Mouse (Mus musculus): Measurements from ENCODE around the gene Ccdc106. TPM values are rescaled to one million over a fixed set of nuclear protein-coding genes. Genes with fewer than 3 reads are reported as not detected.
A peak's percentile ranks its signal among the peaks of the same experiment; 100 is the strongest.
"Not testable (repeated sequence)": the region's sequence is repeated elsewhere in the genome, so short reads cannot be mapped to it uniquely, and the experiment has no call there.

Ccdc106 gene
- total RNA-seq, 2 experiments from 2014 or later: 65.7 to 68.5 TPM

DNA sequence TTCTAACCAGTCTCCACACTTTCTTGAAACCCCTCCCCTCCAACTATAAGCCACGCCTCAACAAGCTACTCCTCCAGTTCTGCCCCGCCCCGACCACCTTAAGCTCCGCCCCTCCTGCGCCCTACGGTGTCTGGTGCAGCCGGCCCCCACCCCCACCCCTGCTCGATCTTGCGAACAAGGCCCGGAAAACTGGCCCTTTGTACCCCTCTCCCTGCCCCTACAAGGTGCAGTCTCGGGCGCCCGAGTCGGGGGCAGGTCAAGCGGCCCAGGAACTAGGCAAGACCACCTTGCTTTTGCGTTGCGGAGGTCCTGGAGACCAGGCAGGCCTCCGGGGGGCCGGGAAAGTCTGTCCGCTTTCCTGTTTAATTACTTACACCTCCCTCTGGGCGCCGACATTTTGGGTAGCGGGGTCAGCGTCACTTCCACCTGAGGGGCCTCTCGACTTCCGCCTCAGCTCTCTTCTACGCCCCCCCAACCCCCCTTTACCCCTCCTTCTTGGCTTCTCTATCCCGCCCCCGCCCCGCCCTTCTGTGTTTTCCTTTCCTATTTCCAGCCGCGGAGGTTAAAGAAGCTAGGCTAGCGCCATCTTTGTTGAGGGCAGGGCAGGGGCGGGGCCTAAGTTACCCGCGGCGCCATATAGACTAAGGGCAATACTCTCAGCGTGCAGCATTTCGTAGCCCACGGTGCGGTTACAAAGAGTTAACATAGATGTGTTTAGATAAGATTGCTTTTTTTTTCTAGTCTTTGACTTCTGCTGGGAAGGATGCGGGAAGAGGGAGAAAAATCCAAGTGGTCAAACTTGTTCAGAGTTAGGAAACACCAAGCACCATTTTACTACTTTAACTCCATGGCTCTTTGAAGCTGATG lies 5.9 kb upstream of the Ccdc106 start, which contains the start of the genes Zfp524 and Fiz1:
TSS of gene Zfp524 (plus strand) at position 165 of the 867 bp plus-strand sequence.
TSS of gene Fiz1 (minus strand) at position 447 of the 867 bp plus-strand sequence.
- intact Hi-C loops (cut with DNase I): loop anchor here (5.0 kb wide), 1 partner anchor 43 kb away; no protein-coding TSS in a partner anchor
- DNase-seq (ENCODE audit: low spot score in 2 of 2): peak; percentile 97 to 98

GRCm38 (mm10) chr7:5015118-5016001 lies 5.0 kb upstream of the Ccdc106 start, which contains the start of gene Gm44973:
Gm44973 (plus strand) TSS chr7:5015496.
- intact Hi-C loops (cut with DNase I): loop anchor here (5.0 kb wide), 1 partner anchor 42 kb away; no protein-coding TSS in a partner anchor
- peak; percentile 90 to 96 for DNase-seq (ENCODE audit: low spot score in 2 of 2)

GRCm38 (mm10) chr7:5016057-5016456 lies 4.3 kb upstream of the Ccdc106 start:
- no peak for DNase-seq (ENCODE audit: low spot score in 2 of 2)
- intact Hi-C loops (cut with DNase I): loop anchor here (5.0 kb wide), 1 partner anchor 41 kb away; no protein-coding TSS in a partner anchor

- DNase-seq (ENCODE audit: low spot score in 2 of 2): no peak
- intact Hi-C loops (cut with DNase I): loop anchor here (5.0 kb wide), 1 partner anchor 40 kb away; no protein-coding TSS in a partner anchor
Measured at GRCm38 (mm10) chr7:5016920-5017319, 3.4 kb upstream of the Ccdc106 start.

DNA sequence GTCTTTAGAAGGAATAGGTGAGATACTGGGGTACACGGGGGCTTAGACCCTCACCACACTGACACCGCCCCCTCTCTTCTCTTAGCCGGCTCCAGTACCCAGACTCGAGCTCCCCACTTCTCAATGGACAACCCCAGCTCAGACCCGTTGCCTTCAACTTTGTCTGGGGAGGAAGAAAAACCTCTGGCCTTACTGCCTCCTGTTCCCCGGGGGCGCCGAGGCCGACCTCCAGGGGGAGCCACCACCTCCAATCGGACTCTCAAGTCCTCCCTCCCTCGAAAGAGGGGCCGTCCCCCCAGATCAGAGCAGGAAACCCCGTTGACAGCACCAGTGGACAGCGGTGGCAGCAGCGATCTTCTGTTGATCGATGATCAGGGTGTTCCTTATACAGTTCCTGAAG lies 3.0 kb upstream of the Ccdc106 start:
- intact Hi-C loops (cut with DNase I): loop anchor here (5.0 kb wide), 1 partner anchor 40 kb away; no protein-coding TSS in a partner anchor
- no peak for DNase-seq (ENCODE audit: low spot score in 2 of 2)

DNA sequence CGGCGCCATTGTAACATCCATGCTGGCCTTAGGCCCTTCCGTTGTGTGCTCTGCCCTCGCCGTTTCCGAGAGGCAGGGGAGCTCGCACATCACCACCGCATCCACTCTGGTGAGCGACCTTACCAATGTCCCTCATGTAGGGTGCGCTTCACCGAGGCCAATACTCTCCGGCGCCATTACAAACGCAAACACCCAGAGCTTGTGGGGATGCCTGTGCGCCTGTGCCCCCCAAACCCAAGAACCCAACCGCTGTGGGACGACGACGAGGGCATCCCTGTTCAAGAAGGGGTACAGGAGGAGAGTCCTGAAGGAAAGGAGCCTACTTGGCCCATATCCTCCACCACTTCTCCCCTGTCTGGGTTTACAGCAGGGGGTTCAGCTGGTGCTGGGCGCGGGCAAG lies 2.4 kb upstream of the Ccdc106 start:
- intact Hi-C loops (cut with DNase I): loop anchor here (5.0 kb wide), 1 partner anchor 39 kb away; no protein-coding TSS in a partner anchor
- DNase-seq (ENCODE audit: low spot score in 2 of 2): no peak

DNA sequence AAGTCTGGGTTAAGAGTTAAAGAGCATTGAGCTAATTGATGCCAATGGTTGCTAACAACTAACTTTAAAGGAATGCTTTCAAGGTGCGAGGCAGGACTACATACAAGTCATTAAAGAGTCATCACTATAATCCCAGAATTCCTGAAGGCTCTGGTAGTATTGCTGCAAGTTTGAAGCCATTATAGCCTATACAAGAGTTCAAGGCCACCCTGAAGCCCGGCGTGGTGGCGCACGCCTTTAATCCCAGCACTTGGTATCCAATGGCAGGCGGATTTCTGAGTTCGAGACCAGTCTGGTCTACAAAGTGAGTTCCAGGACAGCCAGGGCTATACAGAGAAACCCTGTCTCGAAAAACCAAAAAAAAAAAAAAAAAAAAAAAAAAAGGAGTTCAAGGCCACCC lies 777 bp upstream of the Ccdc106 start:
- intact Hi-C loops (cut with DNase I): loop anchor here (5.0 kb wide), 1 partner anchor 38 kb away; no protein-coding TSS in a partner anchor
- not testable (repeated sequence) for DNase-seq (ENCODE audit: low spot score in 2 of 2)

GRCm38 (mm10) chr7:5020685-5021084 lies 332 bp downstream of the Ccdc106 start:
- DNase-seq (ENCODE audit: low spot score in 2 of 2): no peak
- intact Hi-C loops (cut with DNase I): no loop called here

DNA sequence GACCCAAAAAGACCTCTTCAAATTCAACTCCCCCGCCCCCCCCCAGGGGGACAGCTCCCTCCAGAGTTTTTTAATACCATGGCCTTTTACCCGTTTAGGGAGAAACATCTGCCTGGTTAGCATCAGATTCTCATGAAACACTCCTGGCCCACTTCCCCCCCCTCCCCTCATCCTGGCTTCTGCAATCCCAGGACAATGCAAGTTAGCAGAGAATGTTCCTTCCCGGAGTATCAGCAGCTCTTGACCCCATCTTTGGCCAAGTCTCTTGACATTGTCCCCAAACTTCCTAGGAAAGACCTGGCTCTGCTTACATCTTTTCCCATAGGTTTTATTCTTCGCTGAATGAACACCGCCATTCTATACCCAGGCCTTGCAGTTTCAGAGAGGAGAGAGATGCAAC lies 844 bp downstream of the Ccdc106 start:
- intact Hi-C loops (cut with DNase I): no loop called here
- no peak for DNase-seq (ENCODE audit: low spot score in 2 of 2)

DNA sequence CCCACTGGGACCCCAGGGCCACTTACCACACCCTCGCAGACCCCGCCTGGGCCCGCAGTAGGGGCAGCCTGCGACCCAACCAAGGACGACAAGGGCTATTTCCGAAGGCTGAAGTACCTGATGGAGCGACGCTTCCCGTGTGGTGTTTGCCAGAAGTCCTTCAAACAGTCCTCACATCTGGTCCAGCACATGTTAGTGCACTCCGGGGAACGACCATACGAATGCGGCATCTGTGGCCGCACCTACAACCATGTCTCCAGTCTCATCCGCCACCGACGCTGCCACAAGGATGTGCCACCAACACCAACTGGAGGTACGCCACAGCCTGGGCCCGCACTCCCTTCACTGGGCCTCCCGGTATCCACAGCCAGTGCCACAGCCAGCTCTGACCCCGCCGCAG lies 9.2 kb downstream of the Ccdc106 start:
- intact Hi-C loops (cut with DNase I): no loop called here
- no peak for DNase-seq (ENCODE audit: low spot score in 2 of 2)

DNA sequence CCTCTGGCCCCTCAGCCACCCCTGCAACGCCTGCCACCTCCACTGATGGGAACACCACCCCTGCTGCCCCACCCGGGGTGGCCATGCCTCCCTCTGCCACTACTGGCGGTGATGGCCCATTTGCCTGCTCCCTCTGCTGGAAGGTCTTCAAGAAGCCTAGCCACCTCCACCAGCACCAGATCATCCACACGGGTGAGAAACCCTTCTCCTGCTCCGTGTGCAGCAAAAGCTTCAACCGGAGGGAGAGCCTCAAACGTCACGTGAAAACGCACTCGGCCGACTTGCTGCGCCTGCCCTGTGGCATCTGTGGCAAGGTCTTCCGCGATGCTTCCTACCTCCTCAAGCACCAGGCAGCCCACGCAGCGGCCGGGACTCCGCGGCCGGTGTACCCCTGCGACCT lies 9.6 kb downstream of the Ccdc106 start:
- DNase-seq (ENCODE audit: low spot score in 2 of 2): no peak
- intact Hi-C loops (cut with DNase I): no loop called here

DNA sequence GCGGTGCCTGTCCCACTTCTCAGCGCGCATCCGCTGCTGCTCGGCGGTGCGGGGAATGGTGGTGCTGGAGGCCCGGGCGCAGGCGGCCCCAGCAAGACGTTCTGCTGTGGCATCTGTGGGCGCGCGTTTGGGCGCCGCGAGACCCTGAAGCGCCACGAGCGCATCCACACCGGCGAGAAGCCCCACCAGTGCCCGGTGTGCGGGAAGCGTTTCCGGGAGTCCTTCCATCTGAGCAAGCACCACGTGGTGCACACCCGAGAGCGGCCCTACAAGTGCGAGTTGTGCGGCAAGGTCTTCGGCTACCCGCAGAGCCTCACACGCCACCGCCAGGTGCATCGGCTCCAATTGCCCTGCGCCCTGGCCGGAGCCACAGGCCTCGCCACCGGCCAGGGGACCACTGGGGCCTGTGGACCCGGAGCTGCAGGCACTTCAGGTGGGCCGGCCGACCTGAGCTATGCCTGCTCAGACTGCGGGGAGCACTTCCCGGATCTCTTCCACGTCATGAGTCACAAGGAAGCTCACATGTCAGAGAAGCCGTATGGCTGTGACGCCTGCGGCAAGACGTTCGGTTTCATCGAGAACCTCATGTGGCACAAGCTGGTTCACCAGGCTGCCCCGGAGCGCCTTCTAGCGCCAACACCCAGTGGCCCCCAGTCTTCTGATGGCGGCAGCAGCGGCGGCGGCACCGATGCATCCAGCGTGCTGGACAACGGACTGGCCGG lies 10.4 kb downstream of the Ccdc106 start:
- DNase-seq (ENCODE audit: low spot score in 2 of 2): no peak

DNA sequence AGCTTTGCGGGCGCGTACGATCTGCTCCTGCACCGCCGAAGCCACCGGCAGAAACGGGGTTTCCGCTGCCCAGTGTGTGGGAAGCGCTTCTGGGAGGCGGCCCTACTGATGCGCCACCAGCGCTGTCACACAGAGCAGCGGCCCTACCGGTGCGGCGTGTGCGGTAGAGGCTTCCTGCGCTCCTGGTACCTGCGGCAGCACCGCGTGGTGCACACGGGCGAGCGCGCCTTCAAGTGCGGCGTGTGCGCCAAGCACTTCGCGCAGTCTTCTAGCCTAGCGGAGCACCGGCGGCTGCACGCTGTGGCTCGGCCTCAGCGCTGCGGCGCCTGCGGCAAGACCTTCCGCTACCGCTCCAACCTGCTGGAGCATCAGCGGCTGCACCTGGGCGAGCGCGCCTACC lies 11.1 kb downstream of the Ccdc106 start:
- no peak for DNase-seq (ENCODE audit: low spot score in 2 of 2)
- intact Hi-C loops (cut with DNase I): no loop called here

More for the DNA sequence above, 10.4 kb downstream of the Ccdc106 start:
- intact Hi-C loops (cut with DNase I): no loop called here

DNA sequence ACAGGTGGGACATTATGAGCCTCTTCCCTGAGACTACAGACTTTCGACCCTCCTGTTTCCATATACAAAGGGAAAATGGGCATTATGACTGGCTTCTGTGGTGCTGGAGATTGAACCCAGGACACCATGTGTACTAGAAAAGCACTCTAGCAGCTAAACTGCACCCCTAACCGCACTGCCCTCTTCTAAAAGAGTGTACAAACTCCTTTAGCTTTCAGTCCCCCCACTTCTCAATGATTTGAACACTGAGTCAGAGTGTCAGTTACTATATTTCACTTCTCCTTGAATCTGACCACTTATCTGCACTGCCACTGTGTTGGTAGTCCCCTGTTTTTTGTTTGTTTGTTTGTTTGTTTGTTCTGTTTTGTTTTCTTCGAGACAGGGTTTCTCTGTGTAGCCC lies 13.5 kb downstream of the Ccdc106 start, which contains the start of gene 4632433K11Rik:
TSS of gene 4632433K11Rik (plus strand) at position 301 of the 400 bp plus-strand sequence.
- intact Hi-C loops (cut with DNase I): no loop called here
- no peak for DNase-seq (ENCODE audit: low spot score in 2 of 2)

- intact Hi-C loops (cut with DNase I): no loop called here
- DNase-seq (ENCODE audit: low spot score in 2 of 2): no peak
Measured at GRCm38 (mm10) chr7:5035628-5036027, 15.3 kb downstream of the Ccdc106 start.

DNA sequence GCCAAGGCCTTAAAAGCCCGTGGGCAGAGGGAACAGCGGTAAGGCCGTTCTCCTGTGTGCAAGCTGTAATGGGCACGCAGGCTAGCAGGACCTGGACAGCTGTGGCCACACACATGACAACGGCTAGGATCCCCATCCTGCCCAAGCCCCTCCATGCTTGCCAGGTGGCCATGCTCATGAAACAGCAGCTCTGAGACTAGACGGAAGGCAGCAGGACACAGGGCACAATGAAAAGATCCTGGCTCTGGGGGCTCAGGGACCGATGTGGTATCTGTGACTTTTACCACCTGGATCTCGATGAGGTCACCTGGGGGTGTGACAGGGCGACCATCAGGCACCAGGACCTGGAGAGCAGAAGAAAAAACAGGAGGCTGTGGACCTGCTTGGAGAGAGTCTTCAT lies 15.8 kb downstream of the Ccdc106 start:
- no peak for DNase-seq (ENCODE audit: low spot score in 2 of 2)
- intact Hi-C loops (cut with DNase I): no loop called here

DNA sequence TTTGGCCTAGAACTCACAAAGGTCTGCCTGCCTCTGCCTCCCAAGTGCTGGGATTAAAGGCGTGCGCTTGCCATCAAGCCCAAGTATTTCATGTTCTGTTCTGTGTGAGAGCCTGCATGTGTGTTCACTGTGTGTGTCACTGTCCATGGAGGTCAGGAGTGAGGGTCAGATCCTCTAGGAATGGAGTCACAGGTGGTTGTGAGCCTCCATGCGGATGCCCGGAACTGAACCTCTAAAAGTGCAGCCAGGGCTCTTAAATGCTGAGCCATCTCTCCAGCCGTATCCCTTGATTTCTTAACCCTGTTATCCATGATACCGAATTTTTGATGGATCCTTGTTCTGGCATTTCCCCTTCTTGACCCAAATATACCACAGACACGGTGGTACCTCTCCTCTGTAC lies 16.7 kb downstream of the Ccdc106 start:
- intact Hi-C loops (cut with DNase I): no loop called here
- DNase-seq (ENCODE audit: low spot score in 2 of 2): no peak

DNA sequence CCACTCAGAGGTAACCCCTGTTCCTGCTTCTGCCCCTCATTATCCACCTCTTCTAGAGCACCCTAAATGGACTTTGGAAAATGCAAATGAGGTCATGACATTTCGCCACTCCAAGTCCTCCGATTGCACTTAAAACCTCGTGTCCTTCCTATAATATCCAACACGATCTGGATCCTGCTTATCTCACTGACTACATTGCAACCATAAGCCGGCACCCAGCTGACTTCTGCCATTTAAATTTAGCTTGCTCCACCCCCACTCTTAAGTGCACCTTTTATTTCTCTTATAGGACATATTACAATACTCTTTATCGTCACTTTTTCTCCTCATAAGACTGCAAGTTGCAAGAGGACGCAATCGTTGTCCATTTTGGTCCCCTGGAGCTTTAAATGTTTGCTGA lies 17.1 kb downstream of the Ccdc106 start:
- intact Hi-C loops (cut with DNase I): no loop called here
- DNase-seq (ENCODE audit: low spot score in 2 of 2): no peak

All from left cerebral cortex, postnatal 14 days (tissue).